Mouse (Mus musculus) C2C12 (cell line): Measurements from ENCODE around the gene Gm49318.

Experiments used
- CEBPB ChIP-seq: IDR thresholded peaks from one replicate; pipeline ENCODE4 v1.6.1; 2011; ENCODE audit warnings: low read depth, mild to moderate bottlenecking, control low read depth, moderate library complexity
- CTCF ChIP-seq: IDR thresholded peaks from one replicate; pipeline ENCODE4 v1.5.1; 2011; ENCODE audit not compliant: control insufficient read depth, insufficient read depth, insufficient read length
- FOSL1 ChIP-seq: IDR thresholded peaks from one replicate; pipeline ENCODE4 v1.8.0; 2011; ENCODE audit warnings: mild to moderate bottlenecking, low read length; ENCODE audit not compliant: poor library complexity, insufficient read depth, severe bottlenecking
- MAX ChIP-seq: IDR thresholded peaks from one replicate; pipeline ENCODE4 v1.6.1; 2011; ENCODE audit warnings: mild to moderate bottlenecking, control low read depth
- MYOD1 ChIP-seq: IDR thresholded peaks from one replicate; pipeline ENCODE4 v1.6.1; 2011; ENCODE audit warnings: low read depth; ENCODE audit not compliant: control insufficient read depth, insufficient read length
- USF1 ChIP-seq: IDR thresholded peaks from one replicate; pipeline ENCODE4 v1.6.1; 2011; ENCODE audit warnings: low read depth, mild to moderate bottlenecking, control low read depth, moderate library complexity

- TF ChIP-seq MYOD1, result no peak
- TF ChIP-seq CTCF, result no peak
- no peak for TF ChIP-seq USF1
- no peak for TF ChIP-seq MAX
- TF ChIP-seq FOSL1, result no peak
- TF ChIP-seq CEBPB, result no peak
Observed at GRCm38 (mm10) chr9:22076223-22076622, 5.2 kb upstream of the Gm49318 start.
